Mouse (Mus musculus) brown adipose tissue, adult 24 weeks (tissue): ENCODE results near the gene Npb. TPM values are rescaled to one million over a fixed set of nuclear protein-coding genes. Genes with fewer than 3 reads are reported as not detected.
"Not testable (repeated sequence)": the region's sequence is repeated elsewhere in the genome, so short reads cannot be mapped to it uniquely, and the experiment has no call there.

Experiments
- H3K27ac ChIP-seq: fragments of 200-500 bp; replicated peaks from 2 replicates; pipeline ENCODE4 v1.5.1; 2012; ENCODE audit warnings: low read depth, mild to moderate bottlenecking, low read length
- H3K4me1 ChIP-seq: fragments of 200-500 bp; 2 replicates; pipeline ENCODE4 v1.6.1; 2012; ENCODE audit warnings: low read length, mixed read lengths; ENCODE audit not compliant: control insufficient read depth, insufficient read depth, insufficient read length
- H3K4me3 ChIP-seq: fragments of 200-500 bp; 2 replicates; pipeline ENCODE4 v1.5.1; 2012; ENCODE audit warnings: low read depth, mild to moderate bottlenecking, low read length, moderate library complexity; ENCODE audit not compliant: insufficient read depth
- polyA plus RNA-seq: library from polyadenylated mRNA; stranded (reverse); fragments of >200 nt; gene quantifications from 2 replicates; pipeline ENCODE4 v1.2.4, GENCODE M21; 2012; ENCODE audit not compliant: missing spikeins, insufficient read depth, insufficient read length

The Npb gene
- polyA plus RNA-seq, 1 experiment: not detected

DNA sequence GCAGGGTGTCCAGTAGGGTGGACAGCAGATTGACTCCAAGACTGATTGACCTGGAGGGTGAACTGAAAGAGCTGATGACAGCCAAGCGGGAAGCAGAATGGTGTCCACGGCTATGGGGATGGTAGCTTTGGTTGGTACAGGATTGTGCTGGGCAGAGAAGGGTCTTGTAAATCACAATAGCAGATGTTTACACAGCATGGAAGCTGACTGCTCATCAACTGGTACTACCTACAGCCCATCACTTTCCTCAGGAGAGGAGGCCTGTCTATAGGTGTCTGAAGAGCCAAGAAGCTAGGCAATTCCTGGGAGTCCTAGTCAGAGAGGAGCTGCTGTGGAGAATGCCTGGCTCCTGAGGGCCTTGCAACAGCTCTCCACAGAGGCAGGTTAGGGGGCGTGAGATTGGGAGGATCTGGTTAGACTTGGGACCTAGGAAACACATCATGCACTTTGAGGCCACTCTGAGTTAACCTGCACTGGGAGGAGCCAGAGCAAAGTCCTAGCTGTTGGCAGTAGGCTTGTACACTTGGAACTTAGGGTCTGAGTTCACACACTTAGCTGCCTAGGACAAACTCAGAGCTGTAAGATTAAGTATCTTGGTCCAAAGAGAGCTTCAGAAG lies 31.8 kb upstream of the Npb start:
- H3K4me3 ChIP-seq: no peak overlapping the region
- 0 out of 2 replicates have a peak, but pooled peaks cover 3% of the 10 kb centered on the region for H3K4me1 ChIP-seq
- no peak overlapping the region for H3K27ac ChIP-seq

DNA sequence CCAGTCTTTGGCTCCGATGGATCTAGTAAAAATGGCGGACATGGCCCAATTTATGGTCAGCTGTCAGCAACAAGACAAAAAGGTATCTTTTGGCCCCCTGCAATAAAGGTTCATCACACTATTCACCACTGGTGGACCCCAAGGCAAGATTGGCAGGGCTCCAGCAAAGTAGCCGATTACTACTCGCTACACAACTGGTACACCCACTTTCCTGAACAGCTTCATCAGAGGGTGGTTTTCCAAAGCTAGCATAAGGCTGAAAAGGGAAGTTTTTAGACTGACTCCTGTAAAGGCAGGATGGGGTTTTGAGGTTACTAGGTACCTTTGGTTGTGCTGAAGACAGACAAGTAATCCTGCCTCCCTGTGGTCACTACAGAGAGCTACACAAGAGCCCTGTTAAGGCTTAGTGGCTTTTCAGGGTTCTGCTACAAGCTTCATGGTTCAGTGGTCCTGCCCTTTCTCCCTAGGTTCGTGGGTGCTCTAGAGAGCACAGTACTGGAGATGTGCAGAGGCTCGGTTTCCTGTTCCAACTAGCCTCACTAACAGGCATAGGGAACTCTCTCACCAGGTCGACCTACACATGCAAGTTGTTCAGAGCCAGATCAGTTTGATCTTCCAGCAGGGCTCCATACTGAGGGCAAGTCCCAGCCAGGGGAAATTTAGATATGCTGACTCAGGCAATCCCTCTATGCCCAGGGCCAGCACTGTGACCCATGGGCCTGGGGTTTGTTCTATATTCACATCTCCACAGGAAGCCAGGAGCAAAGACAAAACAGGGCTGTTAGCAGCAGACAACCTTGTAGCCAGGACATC lies 30.9 kb upstream of the Npb start:
- Histone ChIP-seq H3K27ac (no peak overlapping the region), H3K4me1 (0 out of 2 replicates have a peak, but pooled peaks cover 3% of the 10 kb centered on the region), H3K4me3 (no peak overlapping the region)

DNA sequence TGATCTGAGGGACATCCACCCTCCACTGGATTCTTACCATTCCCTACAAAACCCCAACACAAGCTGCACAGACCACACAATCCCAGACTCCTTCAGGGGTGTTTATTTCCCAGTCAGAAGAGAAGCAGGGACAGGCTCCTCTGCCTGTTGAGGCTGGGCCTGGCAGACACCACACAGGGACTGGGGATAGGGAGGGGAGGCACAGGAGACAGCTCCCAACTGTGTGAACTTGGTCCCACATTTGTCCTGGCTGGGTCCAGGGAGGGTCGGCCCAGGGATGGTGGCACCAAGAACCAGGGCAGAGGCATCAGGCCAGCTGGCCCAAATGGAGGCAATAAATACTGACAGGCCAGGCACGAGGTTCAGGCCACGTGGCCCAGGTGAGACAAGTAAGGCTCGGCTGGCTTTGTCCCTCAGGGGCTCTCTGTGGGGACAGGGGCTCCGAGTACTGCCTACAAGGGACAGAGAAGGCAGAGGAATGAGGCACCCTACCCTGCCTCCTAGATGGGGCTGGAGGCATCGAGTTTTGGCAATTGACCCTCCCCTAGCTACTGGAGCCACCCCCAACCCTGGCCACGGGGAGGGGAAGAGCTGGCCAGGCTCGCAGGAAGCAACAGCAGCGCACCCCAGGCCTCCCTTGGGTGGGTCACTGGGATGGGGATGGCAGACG lies 30.1 kb upstream of the Npb start:
- no peak overlapping the region for H3K27ac ChIP-seq
- H3K4me3 ChIP-seq: no peak overlapping the region
- H3K4me1 ChIP-seq: 0 out of 2 replicates have a peak, but pooled peaks cover 3% of the 10 kb centered on the region

DNA sequence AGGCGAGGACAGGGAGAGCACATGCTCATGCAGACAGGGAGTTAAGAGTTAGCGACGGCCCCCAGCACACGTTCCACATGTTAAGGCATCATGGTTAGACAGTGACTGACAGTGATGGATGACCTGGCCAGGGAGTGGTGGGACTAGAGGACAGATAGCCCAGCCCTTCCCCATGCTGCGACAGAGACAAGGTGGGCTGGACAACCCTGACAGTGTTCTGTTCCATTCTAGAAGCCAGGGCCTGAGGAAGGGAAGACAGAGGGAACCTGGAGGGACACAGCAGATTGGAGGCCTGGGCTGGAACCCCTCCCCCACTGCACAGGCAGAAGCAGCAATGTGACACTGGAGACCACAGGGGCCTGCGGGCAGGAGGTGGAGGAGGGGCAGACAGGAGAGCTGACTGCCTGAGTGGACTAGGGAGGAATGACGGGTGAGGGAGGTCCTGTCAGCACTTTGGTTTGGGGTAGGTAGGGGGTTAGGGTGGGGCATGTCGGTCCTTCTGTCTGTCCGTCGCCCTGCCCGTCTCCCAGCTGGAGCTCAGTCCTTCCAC lies 29.5 kb upstream of the Npb start:
- Histone ChIP-seq H3K4me3 (no peak overlapping the region), H3K4me1 (0 out of 2 replicates have a peak, but pooled peaks cover 3% of the 10 kb centered on the region), H3K27ac (no peak overlapping the region)

DNA sequence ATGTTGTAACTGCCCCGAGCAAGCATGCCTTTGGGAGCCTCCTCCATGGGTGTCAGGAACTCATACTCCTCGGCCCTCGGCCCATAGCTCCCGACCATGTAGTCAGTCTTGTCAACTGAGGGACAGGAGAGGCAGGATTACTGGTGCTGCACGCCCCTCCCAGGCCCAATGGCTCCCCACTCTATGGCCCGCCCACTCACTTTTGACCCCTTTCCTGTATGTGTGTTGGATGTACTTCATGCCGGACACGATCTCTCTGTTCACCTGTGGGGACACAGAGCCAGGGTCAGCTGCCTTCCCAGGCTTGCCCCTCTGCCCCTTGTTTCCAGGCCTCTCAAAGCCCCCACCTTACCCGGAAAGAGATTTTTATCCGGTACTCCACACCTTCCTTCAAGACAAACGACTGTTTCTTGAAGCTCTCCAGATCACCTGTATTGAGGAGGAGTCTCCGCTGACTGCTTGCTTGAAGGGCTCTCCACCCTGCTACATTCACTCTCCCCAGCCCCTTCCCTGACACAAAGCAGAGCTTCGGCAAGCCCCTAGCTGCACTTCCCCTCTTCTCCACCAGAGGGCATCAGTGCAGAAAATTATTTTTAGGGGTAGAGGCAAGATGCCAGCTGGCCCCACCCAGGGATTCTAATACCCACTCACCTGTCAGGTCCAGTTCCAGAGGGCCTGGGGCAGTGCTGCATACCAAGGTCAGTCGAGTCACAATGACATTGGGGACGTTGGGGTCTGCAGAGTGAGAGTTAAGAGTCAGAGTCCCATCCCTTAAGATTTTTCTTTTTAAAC lies 28.8 kb upstream of the Npb start:
- H3K4me3 ChIP-seq: peak overlapping the region; percentile 97
- no peak overlapping the region for H3K27ac ChIP-seq
- H3K4me1 ChIP-seq: 0 out of 2 replicates have a peak, but pooled peaks cover 3% of the 10 kb centered on the region

DNA sequence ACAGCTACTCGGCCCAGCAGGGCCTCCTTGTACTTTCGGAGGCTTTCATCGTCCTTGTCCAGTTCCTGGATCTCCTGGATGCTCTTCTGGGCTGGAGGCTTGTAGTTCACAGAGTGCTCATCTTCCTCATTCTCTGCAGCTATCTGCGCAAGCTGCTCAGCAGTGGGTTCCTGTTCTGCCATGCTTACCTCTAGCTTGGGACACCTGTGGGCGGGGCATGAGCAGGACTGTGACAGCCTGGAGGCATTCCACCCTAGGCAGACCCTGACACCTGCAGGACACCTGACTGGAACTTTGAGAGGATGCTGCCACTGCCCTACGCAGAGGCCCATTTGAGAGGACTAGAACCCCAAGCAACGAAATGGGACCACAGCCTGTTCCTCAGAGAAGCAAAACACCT lies 28.1 kb upstream of the Npb start:
- H3K27ac ChIP-seq: peak overlapping the region; percentile 93; the same call in 1 of the 2 replicates
- H3K4me3 ChIP-seq: peak overlapping the region; percentile 97
- 0 out of 2 replicates have a peak, but pooled peaks cover 3% of the 10 kb centered on the region for H3K4me1 ChIP-seq

DNA sequence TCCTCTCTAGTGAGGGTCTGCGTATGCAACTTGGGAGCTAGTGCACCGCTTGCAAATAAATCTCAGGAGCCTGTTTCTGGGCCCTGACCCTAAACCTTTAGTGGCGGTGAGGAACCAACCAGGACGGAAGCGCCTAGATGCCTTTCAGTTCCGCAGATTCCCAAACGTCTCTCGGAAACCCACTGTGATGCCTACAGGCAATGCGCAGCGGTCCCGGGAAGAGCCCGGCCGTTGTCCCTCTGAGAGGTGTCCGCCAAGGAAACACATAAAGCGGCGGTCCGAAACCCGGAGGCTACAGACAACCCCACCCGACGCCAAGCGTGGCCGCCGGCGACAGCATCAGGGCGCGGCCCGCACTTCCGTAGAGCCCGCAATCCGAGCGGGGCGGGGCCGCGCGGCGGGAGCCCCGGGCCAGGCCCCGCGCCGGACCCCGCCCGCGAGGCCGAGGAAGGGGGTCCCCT lies 27.4 kb upstream of the Npb start:
- peak overlapping the region; percentile 97 for H3K4me3 ChIP-seq
- H3K27ac ChIP-seq: peak overlapping the region; percentile 93
- 0 out of 2 replicates have a peak, but pooled peaks cover 3% of the 10 kb centered on the region for H3K4me1 ChIP-seq

DNA sequence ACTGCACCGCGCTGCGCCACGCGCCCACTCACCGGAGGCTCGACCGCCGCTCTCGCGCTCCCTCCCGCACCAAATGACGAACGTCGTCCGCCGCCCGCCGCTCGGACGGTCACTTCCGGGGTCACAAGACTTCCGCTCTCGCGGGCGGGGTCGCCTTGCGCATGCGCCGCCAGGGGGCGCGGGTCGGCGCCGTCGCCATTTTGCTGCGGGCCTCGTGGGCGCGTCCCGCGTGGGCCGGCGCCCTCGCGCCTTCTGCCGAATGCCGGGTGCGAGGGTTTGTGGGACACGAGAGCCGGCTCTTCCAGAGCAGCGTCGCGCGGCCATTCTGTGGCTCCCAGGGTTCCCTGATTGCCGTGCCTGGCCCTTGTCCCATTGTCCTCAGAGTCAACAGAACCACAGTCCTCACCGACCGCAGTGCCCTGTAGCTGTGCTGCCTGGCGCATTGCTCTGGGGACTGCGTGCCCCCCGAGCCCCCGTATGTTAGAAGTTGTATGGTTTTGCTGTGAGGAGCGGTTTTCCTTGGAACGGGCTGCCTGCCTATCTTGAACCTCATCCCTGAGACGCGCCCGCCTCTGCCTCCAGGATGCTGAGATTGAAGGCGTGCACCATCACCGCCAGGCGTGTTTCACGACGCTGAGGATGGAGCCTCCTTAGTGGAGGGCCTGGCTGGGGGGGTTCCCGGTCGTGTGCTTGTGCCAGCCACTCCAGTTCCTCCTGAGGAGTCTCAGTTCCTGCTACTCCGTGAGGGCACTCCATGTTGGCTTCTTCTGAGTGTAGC lies 26.6 kb upstream of the Npb start, which contains the start of gene Arhgdia:
TSS of gene Arhgdia (minus strand) at position 135 of the 778 bp plus-strand sequence.
- Histone ChIP-seq H3K4me3 (peak within 1 kb of the TSS; percentile 97), H3K4me1 (0 out of 2 replicates have a peak, but pooled peaks cover 3% of the 10 kb centered on the region), H3K27ac (peak within 1 kb of the TSS; percentile 96)

DNA sequence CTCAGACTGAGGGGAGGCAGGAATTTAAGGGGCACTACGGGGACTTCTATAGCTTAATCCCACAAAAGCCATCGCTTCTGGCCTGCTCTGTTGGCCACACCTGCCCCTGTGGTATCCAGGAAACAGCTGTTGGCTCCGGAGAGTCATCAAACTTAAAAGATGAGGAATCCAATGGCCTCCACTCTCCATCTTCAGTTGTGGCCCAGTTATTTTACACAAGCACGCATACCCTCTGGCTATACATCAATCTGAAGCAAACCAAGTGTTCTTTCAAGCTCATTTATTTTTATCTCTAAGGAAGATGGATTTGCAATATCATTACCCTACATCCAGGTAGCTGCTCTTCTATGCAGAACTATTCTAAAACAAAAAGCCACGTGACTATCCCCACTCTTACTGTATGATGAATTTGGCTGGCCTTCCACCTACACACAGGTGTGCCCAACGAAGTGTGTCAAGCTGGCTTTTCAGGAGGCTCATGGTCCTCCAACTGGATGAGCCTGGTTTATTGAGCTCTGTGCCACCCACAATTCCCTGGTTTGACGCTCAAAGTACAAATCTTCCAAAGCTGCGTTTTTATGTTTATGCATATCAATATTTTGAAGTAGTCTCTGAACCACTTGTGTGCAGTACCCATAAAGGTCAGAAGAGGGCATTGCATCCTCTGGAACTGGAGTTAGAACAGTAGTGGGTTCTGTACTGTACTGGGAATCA lies 25.9 kb upstream of the Npb start:
- Histone ChIP-seq H3K4me3 (peak overlapping the region; percentile 97), H3K4me1 (0 out of 2 replicates have a peak, but pooled peaks cover 3% of the 10 kb centered on the region), H3K27ac (peak overlapping the region; percentile 96)

DNA sequence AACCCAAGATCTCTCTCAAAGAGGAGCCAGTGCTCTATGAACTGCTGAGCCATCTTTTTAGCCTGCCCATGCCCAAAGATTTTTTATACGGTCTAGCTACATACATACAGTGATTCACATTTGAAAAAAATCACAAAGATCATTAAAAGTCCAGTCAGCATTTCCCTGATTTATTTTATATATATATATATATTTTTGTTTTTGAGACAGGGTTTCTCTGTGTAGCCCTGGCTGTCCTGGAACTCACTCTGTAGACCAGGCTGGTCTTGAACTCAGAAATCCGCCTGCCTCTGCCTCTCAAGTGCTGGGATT lies 25.3 kb upstream of the Npb start:
- not testable (repeated sequence) for H3K27ac ChIP-seq, H3K4me3 ChIP-seq, H3K4me1 ChIP-seq

DNA sequence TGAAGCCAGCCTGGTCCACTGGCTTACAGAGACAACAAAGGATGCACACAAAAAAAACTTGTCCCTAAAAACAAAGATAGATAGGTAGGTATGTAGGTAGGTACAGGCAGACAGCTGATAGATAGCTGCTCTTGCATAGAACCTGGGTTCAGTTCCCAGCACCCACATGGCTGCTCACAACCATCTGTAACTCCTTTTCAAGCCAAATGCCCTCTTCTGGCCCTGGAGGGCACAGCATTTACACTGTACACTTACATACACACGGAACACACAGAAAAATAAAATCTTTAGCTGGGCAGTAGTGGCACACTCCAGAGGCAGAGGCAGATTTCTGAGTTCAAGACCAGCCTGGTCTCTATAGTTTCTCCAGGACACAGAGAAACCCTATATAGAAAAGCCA lies 24.3 kb upstream of the Npb start:
- Histone ChIP-seq H3K4me1 (0 out of 2 replicates have a peak, but pooled peaks cover 3% of the 10 kb centered on the region), H3K27ac (no peak overlapping the region), H3K4me3 (no peak overlapping the region)

DNA sequence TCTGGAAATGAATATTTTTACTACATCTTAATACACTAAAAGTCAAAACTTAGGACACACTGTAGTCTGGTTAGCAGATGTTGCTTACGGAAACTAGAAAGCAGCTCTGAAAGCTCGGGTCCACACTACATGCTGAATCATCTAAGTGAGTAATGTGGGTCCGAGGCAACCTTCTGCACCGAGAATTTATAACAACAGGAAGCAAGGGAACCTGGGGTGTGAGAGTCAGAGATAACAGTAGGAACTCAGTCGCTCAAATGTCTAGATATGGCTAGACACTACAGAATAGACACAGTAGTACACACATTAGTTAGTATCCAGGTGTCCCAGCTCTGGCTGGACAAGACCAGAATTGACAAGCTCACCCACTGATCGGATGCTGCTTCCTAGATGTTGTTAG lies 19.7 kb upstream of the Npb start:
- no peak overlapping the region for H3K4me3 ChIP-seq
- H3K27ac ChIP-seq: no peak overlapping the region
- no peaks in the 10 kb centered on the region for H3K4me1 ChIP-seq
